Mouse (Mus musculus) brain, embryonic 14.5 days (tissue): ENCODE data around the gene Bcr.

ENCODE experiments used
- CTCF ChIP-seq: fragments of 200-500 bp; IDR thresholded peaks from 2 replicates; pipeline ENCODE4 v1.5.1; 2012; ENCODE audit warnings: inconsistent platforms, mild to moderate bottlenecking, moderate library complexity, borderline replicate concordance; ENCODE audit not compliant: insufficient read depth, insufficient read length; ENCODE audit errors: extremely low read depth
- POLR2A ChIP-seq: fragments of 200-500 bp; IDR thresholded peaks from 2 replicates; pipeline ENCODE4 v1.6.1; 2012; ENCODE audit warnings: mild to moderate bottlenecking, inconsistent platforms, borderline replicate concordance; ENCODE audit not compliant: poor library complexity, insufficient read depth, insufficient read length, severe bottlenecking; ENCODE audit errors: extremely low read depth

GRCm38 (mm10) chr10:75121028-75121427 lies 60.6 kb downstream of the Bcr start:
- no peak for TF ChIP-seq POLR2A
- no peak for TF ChIP-seq CTCF
